Comparison of ENCODE assay signal across 17 mouse cellular contexts in the genomic region with DNA sequence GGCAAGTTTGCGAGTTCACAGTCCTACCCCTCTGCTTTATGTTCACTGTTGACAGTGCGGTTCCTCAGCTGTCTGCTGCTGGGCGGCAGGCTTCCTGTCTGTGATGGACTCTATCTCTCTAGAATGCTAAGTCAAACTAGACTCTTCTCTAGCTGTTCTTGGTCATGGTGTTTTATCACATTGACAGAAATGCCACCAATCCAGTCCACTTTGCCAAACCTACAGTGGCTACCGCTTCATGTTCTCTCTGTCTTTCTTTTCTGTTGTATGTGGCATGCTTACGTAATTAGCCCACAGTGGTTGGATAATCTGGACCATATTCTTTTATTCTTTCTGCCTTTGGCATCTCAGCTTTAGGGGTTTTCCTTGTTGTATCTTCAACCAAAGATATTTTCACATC.
"Had no signal": no experiment of that assay in that cellular context is flagged by ENCODE, and none has a peak within 500 bp of the region (broad histone marks: within the 10 kb centered on the region; RNA-seq: fewer than 3 reads in every experiment).

No protein-coding gene starts in this region.

- H3K9ac ChIP-seq: liver, postnatal 0 days; lung, embryonic 15.5 days; midbrain, embryonic 13.5 days; midbrain, embryonic 15.5 days; neural tube, embryonic 12.5 days; stomach, embryonic 15.5 days had no signal

- H3K27ac ChIP-seq: lung, embryonic 15.5 days; macrophage; midbrain, embryonic 13.5 days; midbrain, embryonic 15.5 days; neural tube, embryonic 12.5 days; stomach, embryonic 15.5 days; stomach, postnatal 0 days had no signal

- H3K9me3 ChIP-seq: lung, embryonic 15.5 days; midbrain, embryonic 13.5 days; midbrain, embryonic 15.5 days; neural tube, embryonic 12.5 days; stomach, embryonic 15.5 days had no signal

- DNase-seq: liver, postnatal 0 days; lung, adult 2 months; lung, postnatal 14 days; lung, postnatal 36 days; right cerebral cortex, postnatal 14 days; thymus, adult 2 months; thymus, postnatal 25 days; thymus, postnatal 4 days had no signal

- H3K27me3 ChIP-seq: midbrain, embryonic 13.5 days; midbrain, embryonic 15.5 days; neural tube, embryonic 12.5 days; stomach, embryonic 15.5 days had no signal

- H3K4me3 ChIP-seq: lung, embryonic 15.5 days; midbrain, embryonic 13.5 days; midbrain, embryonic 15.5 days; neural tube, embryonic 12.5 days; stomach, embryonic 15.5 days had no signal

- ATAC-seq: liver, postnatal 0 days; lung, postnatal 0 days; midbrain, embryonic 13.5 days; midbrain, embryonic 15.5 days had no signal

- H3K36me3 ChIP-seq: lung, embryonic 15.5 days; midbrain, embryonic 13.5 days; midbrain, embryonic 15.5 days; neural tube, embryonic 12.5 days; stomach, embryonic 15.5 days had no signal

- H3K4me2 ChIP-seq: lung, embryonic 15.5 days; midbrain, embryonic 11.5 days; midbrain, embryonic 13.5 days; midbrain, embryonic 15.5 days; neural tube, embryonic 12.5 days; stomach, embryonic 15.5 days had no signal
